Mouse (Mus musculus) testis, adult 2 months (tissue): ENCODE measurements around the gene Dlgap1. TPM values are rescaled to one million over a fixed set of nuclear protein-coding genes. Genes with fewer than 3 reads are reported as not detected.

Experiments used
- H3K27ac ChIP-seq: fragments of 200-500 bp; 2 replicates; pipeline ENCODE4 v1.5.1; 2012; ENCODE audit warnings: low read depth, low read length; ENCODE audit not compliant: control insufficient read depth, insufficient read depth
- H3K27me3 ChIP-seq: fragments of 200-500 bp; 2 replicates; pipeline ENCODE4 v1.6.1; 2012; ENCODE audit warnings: mild to moderate bottlenecking, low read length, moderate library complexity; ENCODE audit not compliant: control insufficient read depth, insufficient read depth
- H3K36me3 ChIP-seq: fragments of 200-500 bp; 2 replicates; pipeline ENCODE4 v1.6.1; 2012; ENCODE audit warnings: mild to moderate bottlenecking, low read length; ENCODE audit not compliant: control insufficient read depth, insufficient read depth
- H3K4me1 ChIP-seq: fragments of 200-500 bp; 2 replicates; pipeline ENCODE4 v1.6.1; 2012; ENCODE audit warnings: low read length; ENCODE audit not compliant: control insufficient read depth, insufficient read depth
- H3K4me3 ChIP-seq: fragments of 200-500 bp; 2 replicates; pipeline ENCODE4 v1.5.1; 2012; ENCODE audit warnings: low read depth, mild to moderate bottlenecking, low read length, moderate library complexity, mixed read lengths; ENCODE audit not compliant: control insufficient read depth
- CTCF ChIP-seq: fragments of 200-500 bp; IDR thresholded peaks from 2 replicates; pipeline ENCODE4 v1.5.1; 2012; ENCODE audit warnings: low read depth, mild to moderate bottlenecking, inconsistent platforms, low read length, moderate library complexity; ENCODE audit not compliant: control insufficient read depth, insufficient read depth, insufficient replicate concordance
- POLR2A ChIP-seq: fragments of 200-500 bp; IDR thresholded peaks from 2 replicates; pipeline ENCODE4 v1.6.1; 2012; ENCODE audit warnings: low read depth, mild to moderate bottlenecking, inconsistent platforms, low read length, moderate library complexity; ENCODE audit not compliant: control insufficient read depth
- polyA plus RNA-seq: library from polyadenylated mRNA; depleted of rRNA; stranded (reverse); fragments of >200 nt; gene quantifications from 2 replicates; pipeline ENCODE4 v1.2.3, GENCODE M21; 2012

The Dlgap1 gene
- polyA plus RNA-seq, 1 experiment: 3.5 TPM

- H3K27me3 ChIP-seq: no peaks in the 10 kb centered on the region
- H3K36me3 ChIP-seq: no peaks in the 10 kb centered on the region
- TF ChIP-seq CTCF: no peak
- no peak for TF ChIP-seq POLR2A
- no peak overlapping the region for H3K27ac ChIP-seq
- no peak overlapping the region for H3K4me3 ChIP-seq
- no peaks in the 10 kb centered on the region for H3K4me1 ChIP-seq
Measured at GRCm38 (mm10) chr17:70191228-70191627, 222.4 kb downstream of the Dlgap1 start.

GRCm38 (mm10) chr17:70222891-70223290 is 254.0 kb downstream of the Dlgap1 start:
- no peak overlapping the region for H3K4me3 ChIP-seq
- TF ChIP-seq CTCF (no peak), POLR2A (no peak)
- H3K27ac ChIP-seq: no peak overlapping the region
- H3K4me1 ChIP-seq: no peaks in the 10 kb centered on the region
- H3K36me3 ChIP-seq: no peaks in the 10 kb centered on the region
- no peaks in the 10 kb centered on the region for H3K27me3 ChIP-seq

- H3K4me3 ChIP-seq: no peak overlapping the region
- H3K36me3 ChIP-seq: no peaks in the 10 kb centered on the region
- H3K4me1 ChIP-seq: no peaks in the 10 kb centered on the region
- H3K27ac ChIP-seq: no peak overlapping the region
- no peak for TF ChIP-seq POLR2A
- TF ChIP-seq CTCF: no peak
- H3K27me3 ChIP-seq: no peaks in the 10 kb centered on the region
Measured at GRCm38 (mm10) chr17:70247342-70247741, 278.5 kb downstream of the Dlgap1 start.

- no peaks in the 10 kb centered on the region for H3K4me1 ChIP-seq
- H3K27ac ChIP-seq: no peak overlapping the region
- H3K27me3 ChIP-seq: no peaks in the 10 kb centered on the region
- TF ChIP-seq CTCF (no peak), POLR2A (no peak)
- H3K36me3 ChIP-seq: no peaks in the 10 kb centered on the region
- H3K4me3 ChIP-seq: no peak overlapping the region
Measured at GRCm38 (mm10) chr17:70248250-70248649, 279.4 kb downstream of the Dlgap1 start.

- Histone ChIP-seq H3K27ac (no peak overlapping the region), H3K27me3 (no peaks in the 10 kb centered on the region), H3K4me1 (no peaks in the 10 kb centered on the region), H3K4me3 (no peak overlapping the region), H3K36me3 (no peaks in the 10 kb centered on the region)
- TF ChIP-seq CTCF: no peak
- no peak for TF ChIP-seq POLR2A
Measured at GRCm38 (mm10) chr17:70252476-70252875, 283.6 kb downstream of the Dlgap1 start.

GRCm38 (mm10) chr17:70256371-70256770 is 287.5 kb downstream of the Dlgap1 start:
- Histone ChIP-seq H3K36me3 (no peaks in the 10 kb centered on the region), H3K4me1 (no peaks in the 10 kb centered on the region)
- no peak for TF ChIP-seq POLR2A
- TF ChIP-seq CTCF: no peak

GRCm38 (mm10) chr17:70263156-70263555 is 294.3 kb downstream of the Dlgap1 start:
- H3K4me1 ChIP-seq: no peaks in the 10 kb centered on the region
- no peaks in the 10 kb centered on the region for H3K27me3 ChIP-seq
- no peak overlapping the region for H3K4me3 ChIP-seq
- TF ChIP-seq POLR2A (no peak), CTCF (no peak)
- H3K27ac ChIP-seq: no peak overlapping the region
- H3K36me3 ChIP-seq: no peaks in the 10 kb centered on the region

More at GRCm38 (mm10) chr17:70256371-70256770, 287.5 kb downstream of the Dlgap1 start:
- no peak overlapping the region for H3K27ac ChIP-seq
- no peaks in the 10 kb centered on the region for H3K27me3 ChIP-seq
- no peak overlapping the region for H3K4me3 ChIP-seq

- no peak overlapping the region for H3K27ac ChIP-seq
- TF ChIP-seq POLR2A: no peak
- no peak for TF ChIP-seq CTCF
- no peaks in the 10 kb centered on the region for H3K27me3 ChIP-seq
- H3K4me1 ChIP-seq: no peaks in the 10 kb centered on the region
- no peak overlapping the region for H3K4me3 ChIP-seq
- H3K36me3 ChIP-seq: no peaks in the 10 kb centered on the region
Measured at GRCm38 (mm10) chr17:70272125-70272524, 303.3 kb downstream of the Dlgap1 start.
